Mouse (Mus musculus): ENCODE data around the gene Plscr1.
A peak's percentile ranks its signal among the peaks of the same experiment; 100 is the strongest.

Plscr1 gene

DNA sequence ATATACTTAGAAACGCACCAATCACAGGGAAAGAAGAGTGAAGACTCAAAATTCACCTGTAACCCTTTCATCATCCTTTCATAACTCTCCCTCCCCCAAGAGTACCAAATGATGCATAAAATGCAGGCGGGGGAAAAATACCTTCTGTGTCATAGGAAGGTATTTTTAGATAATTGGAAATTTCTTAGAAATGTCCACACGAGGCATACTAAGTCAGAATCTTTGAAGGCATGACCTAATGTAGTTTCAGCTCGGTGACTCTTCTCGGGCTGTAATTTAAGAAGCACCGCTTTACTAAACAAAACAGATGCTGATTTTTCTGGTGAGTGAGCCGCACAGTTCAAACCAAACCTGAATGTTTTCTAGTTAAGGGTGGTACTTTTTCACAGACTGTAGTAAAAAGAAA is at the start of gene Plscr1:
Plscr1 (plus strand) TSS at position 304 of the 406 bp plus-strand sequence.
- no peak for DNase-seq (ENCODE audit: low read depth)

DNA sequence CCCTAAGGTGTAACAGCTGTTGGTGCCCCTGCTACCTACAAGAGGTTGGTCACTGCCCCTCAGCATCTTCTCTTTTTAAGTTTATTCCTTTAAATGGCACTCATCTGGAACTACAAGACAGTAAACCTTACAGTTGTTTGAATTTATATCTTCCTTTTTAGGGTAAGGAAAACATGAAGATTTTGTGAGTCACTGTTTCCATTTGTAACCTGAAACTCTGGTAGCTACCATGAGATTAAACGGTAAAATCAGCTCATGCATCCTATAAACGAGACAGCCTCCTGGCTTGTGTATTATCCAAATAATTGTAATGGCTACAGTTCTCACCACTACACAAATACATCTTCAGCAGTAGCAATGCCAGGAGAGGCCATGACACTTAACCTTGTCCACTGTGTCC is 45.2 kb upstream of the Plscr1 start:
- DNase-seq (ENCODE audit: low read depth): no peak

- DNase-seq (ENCODE audit: low read depth): peak; percentile 49
Observed at GRCm38 (mm10) chr9:92207307-92207706, 42.2 kb upstream of the Plscr1 start.

- DNase-seq (ENCODE audit: low read depth): no peak
Observed at GRCm38 (mm10) chr9:92207757-92208156, 41.8 kb upstream of the Plscr1 start.

GRCm38 (mm10) chr9:92209850-92210249 is 39.7 kb upstream of the Plscr1 start:
- no peak for DNase-seq (ENCODE audit: low read depth)

DNA sequence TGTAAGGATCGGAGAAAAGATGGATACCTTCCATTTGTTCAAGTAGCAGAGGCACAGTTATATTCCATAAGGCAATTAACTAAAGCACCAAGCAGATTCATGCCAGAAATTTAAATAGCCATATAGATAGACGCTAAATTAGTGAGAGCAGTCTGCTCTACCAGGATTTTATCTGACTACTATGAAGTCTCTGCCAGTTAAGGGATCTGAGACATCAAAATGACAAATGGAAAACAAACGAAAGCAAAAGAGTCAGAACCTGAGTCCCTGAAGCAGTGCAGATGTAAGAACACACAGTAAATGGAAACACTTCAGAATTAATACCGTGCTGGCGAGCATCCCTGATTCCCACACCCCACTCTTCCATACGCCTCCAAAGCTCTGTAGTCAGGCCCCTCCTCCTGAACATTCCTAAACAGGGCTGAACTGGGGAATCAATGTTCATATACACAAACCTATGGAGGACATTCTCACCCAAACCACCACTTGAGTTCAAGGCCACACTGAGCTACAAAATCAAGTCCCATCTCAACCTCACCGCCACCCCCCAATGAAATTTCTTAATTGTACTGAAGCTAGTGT is 39.1 kb upstream of the Plscr1 start:
- DNase-seq (ENCODE audit: low read depth): no peak

GRCm38 (mm10) chr9:92211048-92211447 is 38.5 kb upstream of the Plscr1 start:
- no peak for DNase-seq (ENCODE audit: low read depth)

GRCm38 (mm10) chr9:92217484-92217883 is 32.1 kb upstream of the Plscr1 start:
- peak; percentile 21 for DNase-seq (ENCODE audit: low read depth)

GRCm38 (mm10) chr9:92217896-92218295 is 31.7 kb upstream of the Plscr1 start:
- DNase-seq (ENCODE audit: low read depth): no peak

GRCm38 (mm10) chr9:92220151-92220550 is 29.4 kb upstream of the Plscr1 start:
- no peak for DNase-seq (ENCODE audit: low read depth)

DNA sequence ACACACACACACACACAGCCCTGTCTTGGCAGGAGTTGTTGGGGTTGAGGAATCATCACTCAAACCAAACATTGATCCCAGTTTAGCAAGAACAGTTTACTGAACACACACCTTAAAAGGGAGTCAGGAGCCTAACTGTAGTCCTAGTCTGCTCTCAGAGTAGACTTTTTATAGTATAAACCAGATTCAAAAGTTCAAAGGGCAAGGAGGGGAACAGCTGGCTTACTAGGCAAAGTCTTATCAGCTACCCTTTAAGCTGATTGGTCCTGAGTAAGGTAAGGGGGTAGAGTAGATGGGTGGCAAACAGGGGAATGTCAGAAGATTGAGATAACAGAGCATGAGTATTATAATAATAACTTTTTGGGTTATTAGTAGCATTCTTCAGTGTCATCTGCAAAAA is 28.1 kb upstream of the Plscr1 start:
- no peak for DNase-seq (ENCODE audit: low read depth)

GRCm38 (mm10) chr9:92224598-92225231 is 24.8 kb upstream of the Plscr1 start:
- DNase-seq (ENCODE audit: low read depth): no peak

DNA sequence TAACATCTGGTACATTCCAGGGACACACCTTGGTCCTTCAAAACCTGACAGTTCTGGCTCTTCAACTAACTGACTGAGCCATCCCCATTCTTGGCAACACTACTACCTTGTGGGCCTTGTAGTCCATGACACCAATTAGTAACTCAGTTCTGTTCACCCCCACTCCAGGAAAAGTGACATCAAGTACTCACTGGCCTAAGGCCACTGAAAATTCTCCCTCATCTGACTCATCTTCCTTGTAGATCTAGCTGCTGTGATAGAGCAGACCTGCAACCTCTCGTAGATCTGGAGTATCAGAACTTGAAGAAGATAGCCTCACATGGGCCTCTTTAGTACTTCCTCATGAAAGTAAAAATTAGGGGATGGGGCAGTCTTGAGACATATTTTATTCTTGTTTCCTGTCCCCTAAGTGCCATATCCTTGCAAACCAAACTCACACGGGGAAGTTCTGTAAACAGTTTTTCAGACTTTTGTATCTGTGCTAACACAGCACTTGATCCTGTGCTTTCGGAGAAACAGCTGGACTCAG is 23.4 kb upstream of the Plscr1 start:
- no peak for DNase-seq (ENCODE audit: low read depth)

GRCm38 (mm10) chr9:92226795-92227194 is 22.8 kb upstream of the Plscr1 start:
- no peak for DNase-seq (ENCODE audit: low read depth)

GRCm38 (mm10) chr9:92228867-92229832 is 20.4 kb upstream of the Plscr1 start:
- DNase-seq (ENCODE audit: low read depth): peak; percentile 13

GRCm38 (mm10) chr9:92229833-92230205 is 19.7 kb upstream of the Plscr1 start:
- no peak for DNase-seq (ENCODE audit: low read depth)

- DNase-seq (ENCODE audit: low read depth): no peak
Observed at GRCm38 (mm10) chr9:92234901-92235458, 14.6 kb upstream of the Plscr1 start.

DNA sequence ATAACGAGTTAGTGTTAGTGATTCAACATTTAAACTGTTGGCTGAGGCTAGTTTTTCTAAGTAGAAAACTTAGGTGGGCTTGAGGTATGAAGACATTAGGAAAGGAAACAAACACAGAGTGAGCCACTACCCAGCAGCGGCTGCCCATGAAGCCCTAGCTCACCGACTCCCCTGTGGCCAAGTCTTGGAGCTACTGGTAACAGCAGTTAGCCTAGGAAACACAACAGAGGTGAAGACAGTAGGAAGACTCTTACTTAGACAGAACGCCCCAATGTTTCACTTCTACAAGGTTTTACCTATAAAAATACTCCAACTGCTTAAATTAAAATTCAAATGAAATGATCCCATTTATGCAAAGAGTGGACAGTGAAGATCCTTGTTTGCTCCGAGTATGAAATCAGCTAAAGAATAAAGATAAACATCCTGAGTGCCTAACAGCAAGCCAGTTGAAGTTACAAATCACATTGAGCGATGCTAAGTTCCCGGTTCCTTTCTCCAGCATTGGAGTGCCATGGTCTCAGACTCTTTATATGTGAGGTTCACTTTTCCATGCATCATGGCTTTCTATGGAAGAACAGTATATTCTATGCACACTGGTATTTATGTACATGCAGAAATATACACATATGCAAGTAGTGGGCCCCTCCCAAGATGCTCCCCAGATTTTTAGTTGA is 640 bp upstream of the Plscr1 start:
- no peak for DNase-seq (ENCODE audit: low read depth)

GRCm38 (mm10) chr9:92249987-92250772 is 630 bp downstream of the Plscr1 start:
- peak; percentile 42 for DNase-seq (ENCODE audit: low read depth)

- no peak for DNase-seq (ENCODE audit: low read depth)
Observed at GRCm38 (mm10) chr9:92252718-92253117, 3.2 kb downstream of the Plscr1 start.
